Mouse (Mus musculus): ENCODE data around the gene Spop. TPM values are rescaled to one million over a fixed set of nuclear protein-coding genes. Genes with fewer than 3 reads are reported as not detected.
A peak's percentile ranks its signal among the peaks of the same experiment; 100 is the strongest.

Spop gene
- polyA plus RNA-seq, 1 experiment from 2014 or later: 244 TPM

DNA sequence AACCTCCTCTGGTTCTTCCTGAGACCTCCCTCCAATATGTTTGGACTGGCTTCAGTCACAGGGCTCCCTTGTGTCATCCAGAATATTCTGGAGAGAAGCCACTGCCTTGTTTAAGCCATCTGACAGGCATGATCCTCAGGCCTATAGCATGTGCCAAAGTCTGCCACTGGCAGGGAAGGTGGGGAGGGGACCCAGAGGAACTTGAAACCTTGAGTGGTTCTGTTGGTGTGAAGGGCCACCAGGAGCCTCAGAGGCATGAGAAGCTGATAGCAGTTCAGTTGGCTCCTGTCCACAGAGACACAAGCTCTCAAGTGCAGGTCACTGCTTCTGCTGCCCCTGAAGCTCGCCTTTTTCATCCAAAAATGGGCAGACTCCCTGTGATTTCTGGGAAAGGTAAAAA, 17.3 kb upstream of the Spop start:
- no peak overlapping the region for H3K4me2 ChIP-seq (ENCODE audit: low read length)
- WGBS: 52% methylated on average over 1 of the region's 1 CpGs
- no peak overlapping the region for H3K9ac ChIP-seq (ENCODE audit: low read depth, low read length)
- H3K4me1 ChIP-seq (ENCODE audit: control insufficient read depth, insufficient read depth, low read length): peaks cover 4% of the 10 kb centered on the region
- H3K36me3 ChIP-seq (ENCODE audit: control insufficient read depth, insufficient read depth, low read length): 0 out of 2 replicates have a peak, but pooled peaks cover 3% of the 10 kb centered on the region
- no peaks in the 10 kb centered on the region; the same call in 1 of the 2 replicates for H3K27me3 ChIP-seq (ENCODE audit: control insufficient read depth, insufficient read depth, low read depth, low read length)
- H3K27ac ChIP-seq (ENCODE audit: low read length): no peak overlapping the region
- ATAC-seq: no peak
- no peaks in the 10 kb centered on the region for H3K9me3 ChIP-seq (replicated peaks; ENCODE audit: control insufficient read depth, low read length, poor library complexity, severe bottlenecking)
- H3K4me3 ChIP-seq (ENCODE audit: low read depth, low read length): no peak overlapping the region

GRCm38 (mm10) chr11:95397843-95398835, 15.7 kb upstream of the Spop start:
- ATAC-seq: no peak
- no peak overlapping the region for H3K27ac ChIP-seq (ENCODE audit: low read length)

GRCm38 (mm10) chr11:95399520-95400020, 14.3 kb upstream of the Spop start:
- no peaks in the 10 kb centered on the region for H3K9me3 ChIP-seq (replicated peaks; ENCODE audit: control insufficient read depth, low read length, poor library complexity, severe bottlenecking)
- H3K27ac ChIP-seq (ENCODE audit: low read length): no peak overlapping the region
- 64% methylated on average over 13 of the region's 13 CpGs for WGBS
- no peaks in the 10 kb centered on the region for H3K4me1 ChIP-seq (ENCODE audit: control insufficient read depth, insufficient read depth, low read length)
- H3K9ac ChIP-seq (ENCODE audit: low read depth, low read length): 0 out of 2 replicates have a peak overlapping the region, but pooled peaks have one; percentile 10
- no peak overlapping the region for H3K4me3 ChIP-seq (ENCODE audit: low read depth, low read length)
- H3K4me2 ChIP-seq (ENCODE audit: low read length): no peak overlapping the region
- ATAC-seq: no peak
- no peaks in the 10 kb centered on the region for H3K36me3 ChIP-seq (ENCODE audit: control insufficient read depth, insufficient read depth, low read length)
- no peaks in the 10 kb centered on the region; the same call in 1 of the 2 replicates for H3K27me3 ChIP-seq (ENCODE audit: control insufficient read depth, insufficient read depth, low read depth, low read length)

More at GRCm38 (mm10) chr11:95397843-95398835, 15.7 kb upstream of the Spop start:
- Histone ChIP-seq H3K4me3 (ENCODE audit: low read depth, low read length) (no peak overlapping the region), H3K36me3 (ENCODE audit: control insufficient read depth, insufficient read depth, low read length) (no peaks in the 10 kb centered on the region), H3K9me3 (replicated peaks; ENCODE audit: control insufficient read depth, low read length, poor library complexity, severe bottlenecking) (no peaks in the 10 kb centered on the region), H3K9ac (ENCODE audit: low read depth, low read length) (no peak overlapping the region), H3K4me1 (ENCODE audit: control insufficient read depth, insufficient read depth, low read length) (peaks cover 2% of the 10 kb centered on the region; the same call in 1 of the 2 replicates), H3K4me2 (ENCODE audit: low read length) (no peak overlapping the region), H3K27me3 (ENCODE audit: control insufficient read depth, insufficient read depth, low read depth, low read length) (no peaks in the 10 kb centered on the region; the same call in 1 of the 2 replicates)
- 54% methylated on average over 14 of the region's 14 CpGs for WGBS

- no peaks in the 10 kb centered on the region for H3K4me1 ChIP-seq (ENCODE audit: control insufficient read depth, insufficient read depth, low read length)
- no peak overlapping the region for H3K4me3 ChIP-seq (ENCODE audit: low read depth, low read length)
- H3K27ac ChIP-seq (ENCODE audit: low read length): no peak overlapping the region
- H3K9me3 ChIP-seq (replicated peaks; ENCODE audit: control insufficient read depth, low read length, poor library complexity, severe bottlenecking): no peaks in the 10 kb centered on the region
- no peak overlapping the region for H3K9ac ChIP-seq (ENCODE audit: low read depth, low read length)
- no peak for ATAC-seq
- 91% methylated on average over 5 of the region's 5 CpGs for WGBS
- H3K4me2 ChIP-seq (ENCODE audit: low read length): no peak overlapping the region
- no peaks in the 10 kb centered on the region for H3K36me3 ChIP-seq (ENCODE audit: control insufficient read depth, insufficient read depth, low read length)
- H3K27me3 ChIP-seq (ENCODE audit: control insufficient read depth, insufficient read depth, low read depth, low read length): no peaks in the 10 kb centered on the region; the same call in 1 of the 2 replicates
Measured at GRCm38 (mm10) chr11:95401568-95401967, 12.3 kb upstream of the Spop start.

DNA sequence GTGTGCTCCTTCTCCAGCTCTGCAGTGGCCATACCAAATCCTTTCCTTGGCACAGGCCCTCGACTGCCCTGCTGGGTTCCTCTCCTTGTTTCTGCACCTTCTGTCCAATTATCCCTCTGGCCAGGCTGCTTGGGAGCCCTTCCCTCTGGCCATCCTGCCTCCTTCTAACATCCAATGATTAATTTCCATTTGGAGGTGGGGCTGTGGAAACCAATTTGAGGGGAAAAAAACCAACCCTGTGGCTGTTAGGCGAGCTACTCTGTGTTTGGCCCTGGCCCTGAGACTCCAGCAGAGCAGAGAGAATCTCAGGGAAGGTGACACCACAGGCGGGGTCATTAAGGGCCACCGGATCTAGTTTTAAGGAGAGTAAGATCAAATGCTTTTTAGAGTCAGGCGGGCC, 11.7 kb upstream of the Spop start:
- no peak for ATAC-seq

GRCm38 (mm10) chr11:95402658-95403101, 11.2 kb upstream of the Spop start:
- ATAC-seq: no peak
- WGBS: 32% methylated on average over 8 of the region's 8 CpGs
- no peaks in the 10 kb centered on the region for H3K4me1 ChIP-seq (ENCODE audit: control insufficient read depth, insufficient read depth, low read length)

More for the DNA sequence above, 11.7 kb upstream of the Spop start:
- Histone ChIP-seq H3K27me3 (ENCODE audit: control insufficient read depth, insufficient read depth, low read depth, low read length) (no peaks in the 10 kb centered on the region; the same call in 1 of the 2 replicates), H3K27ac (ENCODE audit: low read length) (no peak overlapping the region), H3K9me3 (replicated peaks; ENCODE audit: control insufficient read depth, low read length, poor library complexity, severe bottlenecking) (no peaks in the 10 kb centered on the region), H3K9ac (ENCODE audit: low read depth, low read length) (no peak overlapping the region), H3K36me3 (ENCODE audit: control insufficient read depth, insufficient read depth, low read length) (no peaks in the 10 kb centered on the region), H3K4me3 (ENCODE audit: low read depth, low read length) (no peak overlapping the region), H3K4me2 (ENCODE audit: low read length) (no peak overlapping the region), H3K4me1 (ENCODE audit: control insufficient read depth, insufficient read depth, low read length) (no peaks in the 10 kb centered on the region)
- 20% methylated on average over 5 of the region's 5 CpGs for WGBS

GRCm38 (mm10) chr11:95403382-95404340, 10.2 kb upstream of the Spop start:
- Histone ChIP-seq H3K9ac (ENCODE audit: low read depth, low read length) (no peak overlapping the region), H3K9me3 (replicated peaks; ENCODE audit: control insufficient read depth, low read length, poor library complexity, severe bottlenecking) (no peaks in the 10 kb centered on the region), H3K27ac (ENCODE audit: low read length) (no peak overlapping the region), H3K4me1 (ENCODE audit: control insufficient read depth, insufficient read depth, low read length) (no peaks in the 10 kb centered on the region), H3K4me2 (ENCODE audit: low read length) (no peak overlapping the region), H3K36me3 (ENCODE audit: control insufficient read depth, insufficient read depth, low read length) (no peaks in the 10 kb centered on the region), H3K4me3 (ENCODE audit: low read depth, low read length) (no peak overlapping the region), H3K27me3 (ENCODE audit: control insufficient read depth, insufficient read depth, low read depth, low read length) (no peaks in the 10 kb centered on the region; the same call in 1 of the 2 replicates)
- 66% methylated on average over 16 of the region's 16 CpGs for WGBS
- ATAC-seq: no peak

More at GRCm38 (mm10) chr11:95402658-95403101, 11.2 kb upstream of the Spop start:
- Histone ChIP-seq H3K36me3 (ENCODE audit: control insufficient read depth, insufficient read depth, low read length) (no peaks in the 10 kb centered on the region), H3K9ac (ENCODE audit: low read depth, low read length) (no peak overlapping the region), H3K27ac (ENCODE audit: low read length) (no peak overlapping the region), H3K4me2 (ENCODE audit: low read length) (no peak overlapping the region), H3K9me3 (replicated peaks; ENCODE audit: control insufficient read depth, low read length, poor library complexity, severe bottlenecking) (no peaks in the 10 kb centered on the region), H3K4me3 (ENCODE audit: low read depth, low read length) (no peak overlapping the region), H3K27me3 (ENCODE audit: control insufficient read depth, insufficient read depth, low read depth, low read length) (no peaks in the 10 kb centered on the region; the same call in 1 of the 2 replicates)

GRCm38 (mm10) chr11:95405771-95406170, 8.1 kb upstream of the Spop start:
- WGBS: 86% methylated on average over 4 of the region's 4 CpGs
- H3K4me3 ChIP-seq (ENCODE audit: low read depth, low read length): no peak overlapping the region
- H3K27ac ChIP-seq (ENCODE audit: low read length): no peak overlapping the region
- no peaks in the 10 kb centered on the region for H3K36me3 ChIP-seq (ENCODE audit: control insufficient read depth, insufficient read depth, low read length)
- no peak overlapping the region for H3K4me2 ChIP-seq (ENCODE audit: low read length)
- H3K9ac ChIP-seq (ENCODE audit: low read depth, low read length): no peak overlapping the region
- ATAC-seq: no peak
- no peaks in the 10 kb centered on the region for H3K9me3 ChIP-seq (replicated peaks; ENCODE audit: control insufficient read depth, low read length, poor library complexity, severe bottlenecking)
- H3K4me1 ChIP-seq (ENCODE audit: control insufficient read depth, insufficient read depth, low read length): no peaks in the 10 kb centered on the region
- H3K27me3 ChIP-seq (ENCODE audit: control insufficient read depth, insufficient read depth, low read depth, low read length): no peaks in the 10 kb centered on the region; the same call in 1 of the 2 replicates
